Mouse (Mus musculus) spleen, adult 2 months (tissue): ENCODE measurements around the gene Galr3. TPM values are rescaled to one million over a fixed set of nuclear protein-coding genes. Genes with fewer than 3 reads are reported as not detected.

Experiments
- DNase-seq, 2 experiments: peaks; one replicate each; pipeline versions ENCODE4 v3.0.0 to v3.0.0-alpha.2; 2012 to 2021; ENCODE audit warnings: low spot score in 2 of 2, low read depth in 1 of 2
- H3K27ac ChIP-seq: fragments of 200-500 bp; 2 replicates; pipeline ENCODE4 v1.5.1; 2012; ENCODE audit warnings: low read length, inconsistent platforms; ENCODE audit not compliant: insufficient read depth
- H3K27me3 ChIP-seq: fragments of 200-500 bp; 2 replicates; pipeline ENCODE4 v1.6.1; 2012; ENCODE audit warnings: mild to moderate bottlenecking, moderate library complexity, low read length, inconsistent platforms; ENCODE audit not compliant: control insufficient read depth, insufficient read depth
- H3K36me3 ChIP-seq: fragments of 200-500 bp; 2 replicates; pipeline ENCODE4 v1.6.1; 2012; ENCODE audit warnings: mild to moderate bottlenecking, low read length, inconsistent platforms; ENCODE audit not compliant: control insufficient read depth, insufficient read depth
- H3K4me1 ChIP-seq: fragments of 200-500 bp; 2 replicates; pipeline ENCODE4 v1.6.1; 2011; ENCODE audit warnings: inconsistent platforms; ENCODE audit not compliant: control insufficient read depth, insufficient read depth, insufficient read length
- H3K4me3 ChIP-seq: fragments of 200-500 bp; 2 replicates; pipeline ENCODE4 v1.5.1; 2011; ENCODE audit warnings: mild to moderate bottlenecking, inconsistent platforms; ENCODE audit not compliant: insufficient read depth, insufficient read length; ENCODE audit errors: extremely low read depth
- CTCF ChIP-seq: fragments of 200-500 bp; IDR thresholded peaks from 2 replicates; pipeline ENCODE4 v1.5.1; 2011; ENCODE audit warnings: mild to moderate bottlenecking, inconsistent platforms; ENCODE audit not compliant: insufficient read depth, insufficient read length, insufficient replicate concordance; ENCODE audit errors: extremely low read depth
- POLR2A ChIP-seq: fragments of 200-500 bp; IDR thresholded peaks from 2 replicates; pipeline ENCODE4 v1.6.1; 2011; ENCODE audit warnings: low read depth, low read length, inconsistent platforms
- WGBS: fragments of 180-500 bp; shearing (Covaris S2); methylation state at CpG from one replicate; pipeline ENCODE4 v1.1.7; 2018; 5-methylcytosine and 5-hydroxymethylcytosine counted together
- polyA plus RNA-seq: library from polyadenylated mRNA; depleted of rRNA; stranded (reverse); fragments of >200 nt; gene quantifications from 2 replicates; pipeline ENCODE4 v1.2.3, GENCODE M21; 2012

Gene Galr3
- polyA plus RNA-seq, 1 experiment = 0.39 TPM

DNA sequence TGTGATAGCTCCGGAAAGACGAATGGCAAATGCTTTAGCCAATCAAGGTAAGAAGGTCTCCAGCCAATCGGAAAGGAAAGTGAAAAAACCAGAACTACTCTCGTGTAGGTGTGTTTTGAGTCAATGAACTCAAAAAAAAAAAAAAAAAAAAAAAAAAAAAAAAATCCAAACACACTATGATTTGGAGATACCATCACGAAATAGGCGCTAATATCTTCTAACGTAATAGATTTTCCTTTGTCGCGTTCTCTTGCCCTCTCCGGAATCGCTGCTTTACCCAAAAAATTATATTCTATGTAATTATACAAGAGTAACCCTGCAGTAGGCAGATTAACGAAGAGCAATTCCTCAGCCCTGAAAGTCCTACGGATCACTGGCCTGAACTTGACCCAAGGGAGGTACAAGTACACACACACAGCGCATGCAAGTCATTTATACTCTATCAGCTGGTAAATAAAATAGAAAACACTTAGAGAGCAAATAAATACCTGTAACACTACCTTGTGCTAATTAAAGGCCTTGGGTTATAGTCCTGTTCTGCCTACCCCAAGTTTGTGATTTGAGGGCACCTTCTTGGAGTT lies 21.6 kb downstream of the Galr3 start:
- Histone ChIP-seq H3K27me3 (no peaks in the 10 kb centered on the region), H3K27ac (peak overlapping the region; percentile 6; the same call in 1 of the 2 replicates), H3K36me3 (peaks cover 14% of the 10 kb centered on the region), H3K4me3 (peak overlapping the region; percentile 24), H3K4me1 (peaks cover 2% of the 10 kb centered on the region)
- no peak for DNase-seq
- TF ChIP-seq POLR2A = no peak
- TF ChIP-seq CTCF = no peak
- 8% methylated on average over 14 of the region's 14 CpGs for WGBS

DNA sequence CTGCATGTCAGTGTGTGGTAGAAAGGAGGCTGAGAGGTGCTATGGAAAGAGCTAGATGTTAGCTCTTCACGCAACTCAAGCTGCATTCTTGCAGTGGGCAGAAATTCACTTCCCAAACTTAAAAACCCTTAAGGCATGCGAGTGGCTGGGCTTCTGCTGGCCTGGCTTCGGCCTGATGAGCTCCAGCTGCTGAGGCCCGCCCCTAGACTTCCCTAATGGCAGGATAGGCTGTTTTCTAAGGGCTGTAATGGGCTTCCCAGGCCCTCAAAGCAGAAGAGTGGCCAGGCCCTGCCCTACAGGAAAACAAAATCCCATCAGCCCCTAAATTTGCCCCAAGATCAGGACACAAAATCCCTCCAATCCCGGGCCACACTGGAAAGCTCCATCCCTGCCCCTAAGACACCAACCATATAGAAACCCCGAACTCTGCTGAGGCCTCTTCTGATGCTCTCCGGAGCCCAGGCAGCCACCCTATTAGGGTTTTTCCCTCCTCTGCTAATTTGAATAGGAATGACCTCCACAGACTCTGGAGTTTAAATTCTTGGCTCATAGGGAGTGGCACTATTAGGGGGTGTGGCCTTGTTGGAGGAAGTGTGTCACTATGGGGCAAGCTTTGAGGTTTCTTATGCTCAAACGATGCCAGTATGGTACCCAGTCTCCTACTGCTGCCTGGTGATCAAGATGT lies 23.5 kb downstream of the Galr3 start:
- no peak for DNase-seq
- Histone ChIP-seq H3K36me3 (peaks cover 4% of the 10 kb centered on the region), H3K27ac (no peak overlapping the region), H3K4me1 (peaks cover 2% of the 10 kb centered on the region), H3K27me3 (no peaks in the 10 kb centered on the region), H3K4me3 (no peak overlapping the region)
- TF ChIP-seq POLR2A (no peak), CTCF (no peak)
- WGBS = 77% methylated on average over 8 of the region's 8 CpGs

DNA sequence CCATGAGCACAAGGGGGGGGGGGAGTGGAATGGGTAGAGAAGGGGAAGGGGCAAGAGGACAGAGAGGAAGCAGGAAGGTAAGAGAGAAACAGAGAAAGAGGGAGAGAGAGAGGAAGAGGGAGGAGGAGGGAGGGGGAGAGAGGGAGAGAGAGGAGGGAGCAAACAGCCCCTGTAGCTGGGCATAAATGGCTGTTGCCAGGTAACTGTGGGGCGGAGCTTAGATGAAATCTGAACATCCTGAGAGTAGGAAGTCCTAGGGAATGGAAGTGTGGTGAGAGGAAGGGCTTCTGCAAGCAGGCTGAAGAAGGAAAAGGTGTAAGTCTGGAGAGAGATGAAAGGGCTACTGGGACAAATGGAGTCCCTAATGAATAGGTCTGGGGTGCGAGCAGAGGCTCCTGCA lies 24.6 kb downstream of the Galr3 start:
- Histone ChIP-seq H3K4me3 (no peak overlapping the region), H3K27ac (no peak overlapping the region), H3K36me3 (no peaks in the 10 kb centered on the region), H3K27me3 (no peaks in the 10 kb centered on the region), H3K4me1 (peaks cover 2% of the 10 kb centered on the region)
- WGBS = 74% methylated on average over 2 of the region's 2 CpGs
- DNase-seq = no peak
- no peak for TF ChIP-seq CTCF
- TF ChIP-seq POLR2A = no peak

DNA sequence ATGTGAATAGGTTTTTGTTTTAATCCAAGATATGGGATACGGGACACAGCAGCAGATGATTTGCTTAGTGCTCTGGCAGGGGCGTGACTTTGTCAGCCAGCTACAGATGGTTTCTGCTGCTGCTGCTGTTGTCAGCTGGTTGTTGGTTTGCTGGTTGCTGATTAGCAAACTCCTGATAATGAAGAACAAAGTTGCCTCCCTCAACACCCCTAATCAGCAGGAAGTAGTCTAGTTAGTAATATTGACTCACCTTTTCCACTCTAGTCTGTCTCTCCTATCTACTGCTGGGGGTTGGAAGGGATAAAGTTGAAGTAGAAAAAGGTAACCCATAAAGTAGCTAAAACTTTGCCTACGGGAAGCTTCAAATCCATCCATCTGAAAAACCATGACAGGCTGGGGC lies 25.9 kb downstream of the Galr3 start:
- H3K4me1 ChIP-seq = no peaks in the 10 kb centered on the region; the same call in 1 of the 2 replicates
- 80% methylated on average over 3 of the region's 3 CpGs for WGBS
- no peak for DNase-seq
- H3K27ac ChIP-seq = no peak overlapping the region
- no peak overlapping the region for H3K4me3 ChIP-seq
- TF ChIP-seq CTCF (no peak), POLR2A (no peak)
- H3K36me3 ChIP-seq = no peaks in the 10 kb centered on the region
- no peaks in the 10 kb centered on the region for H3K27me3 ChIP-seq

- Histone ChIP-seq H3K27me3 (no peaks in the 10 kb centered on the region), H3K4me1 (no peaks in the 10 kb centered on the region; the same call in 1 of the 2 replicates), H3K36me3 (no peaks in the 10 kb centered on the region), H3K4me3 (no peak overlapping the region), H3K27ac (no peak overlapping the region)
- WGBS = 85% methylated on average over 3 of the region's 3 CpGs
- no peak for TF ChIP-seq POLR2A
- TF ChIP-seq CTCF = no peak
- DNase-seq = no peak
Observed at GRCm38 (mm10) chr15:79068416-79068815, 26.7 kb downstream of the Galr3 start.

GRCm38 (mm10) chr15:79071117-79072039 lies 29.7 kb downstream of the Galr3 start:
- 67% methylated on average over 5 of the region's 5 CpGs for WGBS
- peaks cover 2% of the 10 kb centered on the region; the same call in 1 of the 2 replicates for H3K4me1 ChIP-seq
- peak in 1 of 2 experiments; percentile 26 for DNase-seq

More at GRCm38 (mm10) chr15:79071117-79072039, 29.7 kb downstream of the Galr3 start:
- peak; percentile 49; the same call in 1 of the 2 replicates for TF ChIP-seq CTCF
- no peak for TF ChIP-seq POLR2A
- Histone ChIP-seq H3K27ac (no peak overlapping the region), H3K27me3 (no peaks in the 10 kb centered on the region), H3K4me3 (no peak overlapping the region), H3K36me3 (0 out of 2 replicates have a peak, but pooled peaks cover under 1% of the 10 kb centered on the region)
